Mouse (Mus musculus) cerebellum, adult 8-10 months (tissue): ENCODE measurements around the gene Ezr.
"Not testable (repeated sequence)": the region's sequence is repeated elsewhere in the genome, so short reads cannot be mapped to it uniquely, and the experiment has no call there.

Experiments
- DNase-seq: peaks from one replicate; pipeline ENCODE4 v3.0.0; 2022

Gene Ezr

GRCm38 (mm10) chr17:6742083-6743038 is 40.2 kb downstream of the Ezr start:
- DNase-seq: no peak

- no peak for DNase-seq
Observed at GRCm38 (mm10) chr17:6741271-6741670, 41.3 kb downstream of the Ezr start.

GRCm38 (mm10) chr17:6740331-6741170 is 42.0 kb downstream of the Ezr start:
- no peak for DNase-seq

- no peak for DNase-seq
Observed at GRCm38 (mm10) chr17:6739756-6740155, 42.8 kb downstream of the Ezr start.

GRCm38 (mm10) chr17:6739266-6739665 is 43.3 kb downstream of the Ezr start:
- no peak for DNase-seq

- DNase-seq: no peak
Observed at GRCm38 (mm10) chr17:6738836-6739235, 43.7 kb downstream of the Ezr start.

GRCm38 (mm10) chr17:6737273-6737997 is 45.1 kb downstream of the Ezr start:
- no peak for DNase-seq

GRCm38 (mm10) chr17:6736306-6737272 is 46.0 kb downstream of the Ezr start:
- no peak for DNase-seq

- no peak for DNase-seq
Observed at GRCm38 (mm10) chr17:6734746-6735441, 47.7 kb downstream of the Ezr start.

- no peak for DNase-seq
Observed at GRCm38 (mm10) chr17:6733322-6733875, 49.2 kb downstream of the Ezr start.

- no peak for DNase-seq
Observed at GRCm38 (mm10) chr17:6732665-6733064, 49.9 kb downstream of the Ezr start.

GRCm38 (mm10) chr17:6731634-6732033 is 51.0 kb downstream of the Ezr start:
- DNase-seq: no peak

GRCm38 (mm10) chr17:6731132-6731531 is 51.5 kb downstream of the Ezr start:
- no peak for DNase-seq

- DNase-seq: no peak
Observed at GRCm38 (mm10) chr17:6729244-6729742, 53.3 kb downstream of the Ezr start.

GRCm38 (mm10) chr17:6727996-6728610 is 54.5 kb downstream of the Ezr start:
- DNase-seq: no peak

- DNase-seq: not testable (repeated sequence)
Observed at GRCm38 (mm10) chr17:6713944-6714343, 68.6 kb downstream of the Ezr start.

GRCm38 (mm10) chr17:6713483-6713882 is 69.1 kb downstream of the Ezr start:
- not testable (repeated sequence) for DNase-seq

- not testable (repeated sequence) for DNase-seq
Observed at GRCm38 (mm10) chr17:6708194-6708593, 74.4 kb downstream of the Ezr start.

- DNase-seq: not testable (repeated sequence)
Observed at GRCm38 (mm10) chr17:6707422-6707821, 75.2 kb downstream of the Ezr start.

GRCm38 (mm10) chr17:6706448-6706847 is 76.1 kb downstream of the Ezr start:
- not testable (repeated sequence) for DNase-seq
